ENCODE assay signal across 25 mouse cellular contexts in the genomic region with DNA sequence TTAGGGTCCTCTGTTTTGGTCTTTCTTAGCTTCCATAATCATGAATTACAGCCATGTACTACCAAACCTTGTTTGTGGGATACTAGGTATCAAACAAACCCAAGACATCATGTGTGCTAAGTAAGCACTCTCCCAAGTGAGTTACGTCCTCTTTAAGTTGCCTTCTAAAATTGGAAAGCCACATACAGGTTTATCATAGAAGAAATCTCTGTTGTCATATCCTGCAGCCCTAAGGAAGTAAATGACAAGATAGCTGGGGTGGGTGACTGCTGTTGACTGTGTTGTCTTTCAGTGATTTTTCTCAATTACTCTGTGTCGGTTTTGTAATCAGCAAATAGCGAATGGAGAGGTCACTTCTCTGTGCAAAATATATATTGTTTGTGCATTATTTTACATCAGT. TPM values are rescaled to one million over a fixed set of nuclear protein-coding genes. Genes with fewer than 3 reads are reported as not detected.
DNase-seq lines count a peak whose midpoint lies in the region; ATAC-seq lines count a peak whose summit lies in the region.
"Had no signal": no experiment of that assay in that cellular context is flagged by ENCODE, and none has a peak within 500 bp of the region (broad histone marks: within the 10 kb centered on the region; RNA-seq: fewer than 3 reads in every experiment).

No protein-coding gene starts in this region.

- no peaks in the 10 kb centered on the region for H3K9me3 ChIP-seq in forebrain, embryonic 14.5 days (replicated peaks; ENCODE audit: control insufficient read depth, low read length)
- H3K9me3 ChIP-seq in heart, embryonic 10.5 days = no peaks in the 10 kb centered on the region
- no peaks in the 10 kb centered on the region for H3K9me3 ChIP-seq in forebrain, embryonic 15.5 days
- H3K9me3 ChIP-seq: embryonic facial prominence, embryonic 15.5 days; heart, embryonic 15.5 days had no signal

- no peak overlapping the region for H3K27ac ChIP-seq in forebrain, embryonic 14.5 days (ENCODE audit: low read depth, low read length)
- no peak overlapping the region for H3K27ac ChIP-seq in heart, embryonic 10.5 days
- H3K27ac ChIP-seq in forebrain, embryonic 15.5 days (replicated peaks) = no peak overlapping the region
- H3K27ac ChIP-seq: embryonic facial prominence, embryonic 15.5 days; forebrain, embryonic 10.5 days; heart, embryonic 15.5 days; hindbrain, embryonic 13.5 days; hindbrain, postnatal 0 days had no signal

- H3K4me1 ChIP-seq in forebrain, embryonic 14.5 days (ENCODE audit: control insufficient read depth, insufficient read depth, low read length) = peaks cover 11% of the 10 kb centered on the region
- peaks cover 34% of the 10 kb centered on the region for H3K4me1 ChIP-seq in heart, embryonic 10.5 days
- peaks cover 20% of the 10 kb centered on the region for H3K4me1 ChIP-seq in forebrain, embryonic 15.5 days

- H3K27me3 ChIP-seq in forebrain, embryonic 14.5 days (replicated peaks; ENCODE audit: control insufficient read depth, insufficient read depth, low read length) = no peaks in the 10 kb centered on the region
- no peaks in the 10 kb centered on the region for H3K27me3 ChIP-seq in heart, embryonic 10.5 days (ENCODE audit: insufficient read depth, poor library complexity, severe bottlenecking)
- no peaks in the 10 kb centered on the region for H3K27me3 ChIP-seq in forebrain, embryonic 15.5 days
- H3K27me3 ChIP-seq: embryonic facial prominence, embryonic 15.5 days; heart, embryonic 15.5 days; hindbrain, embryonic 13.5 days; Patski had no signal

- peak; percentile 48 for DNase-seq in thymus, postnatal 0 days (ENCODE audit: low spot score)
- no peak for DNase-seq in thymus, adult 18-20 months
- peak; percentile 19 for DNase-seq in T-cell, adult 2 months (ENCODE audit: low spot score)
- no peak for DNase-seq in forebrain, embryonic 14.5 days (ENCODE audit: low spot score)
- DNase-seq in heart, embryonic 10.5 days (ENCODE audit: low spot score) = no peak
- DNase-seq: adrenal gland, adult 8-10 months; adrenal gland, postnatal 36 days; cerebellum, adult 11 months; cerebellum, adult 8-10 months; cerebellum, postnatal 14 days; embryo, embryonic 11 days; gastrocnemius, postnatal 10 days; heart, adult 18-20 months; heart, postnatal 14 days had no signal

- H3K36me3 ChIP-seq in forebrain, embryonic 14.5 days (ENCODE audit: control insufficient read depth, insufficient read depth, low read length) = peaks cover 11% of the 10 kb centered on the region
- peaks cover 13% of the 10 kb centered on the region for H3K36me3 ChIP-seq in heart, embryonic 10.5 days
- H3K36me3 ChIP-seq in forebrain, embryonic 15.5 days = peaks cover 12% of the 10 kb centered on the region; the same call in 1 of the 2 replicates

- H3K4me3 ChIP-seq in forebrain, embryonic 14.5 days (ENCODE audit: low read depth, low read length) = no peak overlapping the region
- H3K4me3 ChIP-seq in heart, embryonic 10.5 days = no peak overlapping the region
- H3K4me3 ChIP-seq in forebrain, embryonic 15.5 days = no peak overlapping the region
- H3K4me3 ChIP-seq: embryonic facial prominence, embryonic 15.5 days; erythroblast, embryonic 14.5 days; forebrain, embryonic 10.5 days; heart, embryonic 15.5 days; hindbrain, embryonic 13.5 days had no signal

- no peak overlapping the region for H3K4me2 ChIP-seq in forebrain, embryonic 14.5 days (ENCODE audit: low read length)
- no peak overlapping the region for H3K4me2 ChIP-seq in forebrain, embryonic 15.5 days (replicated peaks)
- H3K4me2 ChIP-seq: embryonic facial prominence, embryonic 15.5 days; heart, embryonic 11.5 days; heart, embryonic 15.5 days; hindbrain, embryonic 13.5 days had no signal

- WGBS in forebrain, embryonic 14.5 days = 98% methylated on average over 3 of the region's 3 CpGs
- WGBS in heart, embryonic 10.5 days = 85% methylated on average over 3 of the region's 3 CpGs
- WGBS in forebrain, embryonic 15.5 days = 98% methylated on average over 3 of the region's 3 CpGs

- ATAC-seq in megakaryocyte, adult 5-6 weeks (ENCODE audit: poor library complexity, severe bottlenecking) = peak; percentile 43; the same call in 1 of the 2 replicates
- no peak for ATAC-seq in forebrain, embryonic 14.5 days
- no peak for ATAC-seq in forebrain, embryonic 15.5 days (replicated peaks)
- ATAC-seq: forebrain, embryonic 16.5 days; hindbrain, postnatal 0 days; Patski had no signal

- H3K9ac ChIP-seq in forebrain, embryonic 14.5 days (ENCODE audit: low read length) = no peak overlapping the region
- no peak overlapping the region for H3K9ac ChIP-seq in forebrain, embryonic 15.5 days (replicated peaks)
- H3K9ac ChIP-seq: embryonic facial prominence, embryonic 15.5 days; heart, embryonic 15.5 days; hindbrain, embryonic 13.5 days had no signal

RNA-seq across cellular contexts. Expression of gene Kat6b, which starts 58.5 kb away (rescaled TPM):
- 5.5 and 8.1 TPM in 2 replicates for polyA plus RNA-seq in thymus, postnatal 0 days (2015; fragmentation: Nextera tagmentation; extraction: Ambion mirVana)
- 12.9 and 13.0 TPM in 2 replicates for total RNA-seq in megakaryocyte, adult 5-6 weeks (2015)
- 6.1 and 6.5 TPM in 2 replicates for total RNA-seq in megakaryocyte, adult 5-6 weeks (2017)
- 28.8 and 34.6 TPM in 2 replicates for polyA plus RNA-seq in forebrain, embryonic 14.5 days (2014; fragmentation: Nextera tagmentation; extraction: Ambion mirVana)
- 9.3 and 11.1 TPM in 2 replicates for polyA plus RNA-seq in heart, embryonic 10.5 days (2016; fragmentation: Nextera tagmentation; extraction: Ambion mirVana)
- polyA plus RNA-seq in forebrain, embryonic 15.5 days (2015; fragmentation: Nextera tagmentation; extraction: Ambion mirVana) = 29.5 and 31.5 TPM in 2 replicates

Comparison
In these comparisons a context has a peak if more than half of its experiments do, and no peak if none do; other contexts are left out.
1. DNase-seq: peak in thymus, postnatal 0 days (single experiment) and T-cell, adult 2 months (single experiment); none in thymus, adult 18-20 months (0 of 2), forebrain, embryonic 14.5 days (single experiment) and heart, embryonic 10.5 days (single experiment).